Mouse (Mus musculus) thymus, postnatal 10 days (tissue): ENCODE measurements at regions not wholly inside any gene's neighbourhood (a gene's known extent, or its start where the extent isn't known, plus 50 kb on each side); places are given as distances from the start of the nearest gene placed in this dataset.

ENCODE experiments used
- DNase-seq, 2 experiments: peaks; one replicate each; pipeline ENCODE4 v3.0.0; 2021; ENCODE audit warnings: low spot score in 2 of 2

DNA sequence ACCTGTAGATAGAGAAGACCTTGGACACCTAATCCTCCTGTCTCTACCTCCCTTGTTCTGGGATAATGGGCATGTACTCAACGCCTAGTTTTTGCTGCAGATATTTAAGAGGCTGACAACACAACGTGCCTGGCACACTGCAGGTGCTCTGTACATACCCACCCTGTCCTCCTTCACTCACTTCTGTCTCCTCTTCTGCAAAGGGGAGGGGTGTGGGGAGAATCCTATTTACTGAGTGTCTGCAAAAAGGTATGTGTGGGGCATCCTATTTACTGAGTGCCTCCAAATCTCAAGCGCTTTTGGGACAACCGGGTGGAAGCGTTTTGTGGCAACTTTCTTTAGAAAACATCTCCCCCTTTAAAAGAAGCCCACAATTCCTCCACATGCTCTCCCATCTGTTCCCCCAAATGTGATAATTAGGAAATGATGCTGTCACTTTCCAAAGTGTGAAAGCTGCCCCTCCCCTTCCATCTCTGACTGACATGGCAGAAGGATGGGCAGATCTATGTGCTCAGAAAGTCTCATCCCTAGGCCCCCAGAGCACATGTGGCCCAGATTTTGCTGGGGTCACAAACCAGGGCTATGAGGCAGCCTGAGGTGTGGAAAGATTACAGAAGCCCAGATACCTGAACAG, 93.5 kb upstream of the Mycn start:
- DNase-seq = no peak

GRCm38 (mm10) chr12:13030333-13030732, 88.6 kb upstream of the Mycn start:
- DNase-seq = no peak

GRCm38 (mm10) chr12:13028086-13028485, 86.4 kb upstream of the Mycn start:
- DNase-seq = no peak

GRCm38 (mm10) chr12:13026041-13026580, 84.4 kb upstream of the Mycn start:
- DNase-seq = no peak

DNA sequence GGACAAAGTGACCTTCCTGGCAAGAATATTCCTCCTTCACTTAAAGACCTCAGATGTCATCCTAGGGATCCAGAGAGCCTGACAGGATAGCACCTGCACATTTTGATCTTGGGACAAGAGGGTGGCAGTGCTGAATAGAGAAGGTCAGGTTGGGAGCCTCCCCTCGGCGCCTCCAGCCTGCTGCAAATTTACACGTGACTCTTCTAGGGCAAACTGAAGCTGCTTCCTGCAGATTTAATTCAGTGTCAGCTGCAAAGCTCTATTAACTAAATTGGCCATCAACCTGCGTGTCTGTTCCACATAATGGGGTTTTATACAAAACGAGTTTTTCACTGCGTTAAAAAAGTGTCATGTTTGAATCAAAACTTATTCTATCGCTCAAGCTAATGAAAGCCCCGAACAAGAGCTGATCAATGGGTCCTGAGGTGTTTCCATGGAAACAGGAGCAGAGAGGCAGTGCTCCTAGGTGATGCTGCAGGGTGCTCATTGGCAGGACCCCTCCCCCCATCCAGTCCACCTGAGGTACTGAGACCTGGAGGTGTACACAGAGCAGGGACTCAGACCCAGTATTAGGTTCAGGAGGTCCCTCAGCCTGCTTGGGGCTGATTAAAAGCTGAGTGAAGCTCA, 82.6 kb upstream of the Mycn start:
- DNase-seq = no peak

GRCm38 (mm10) chr12:13011023-13011761, 69.5 kb upstream of the Mycn start:
- no peak for DNase-seq

GRCm38 (mm10) chr12:13010405-13010804, 68.7 kb upstream of the Mycn start:
- no peak for DNase-seq

GRCm38 (mm10) chr12:13009470-13009869, 67.8 kb upstream of the Mycn start:
- DNase-seq = peak in 1 of 2 experiments; percentile 26

DNA sequence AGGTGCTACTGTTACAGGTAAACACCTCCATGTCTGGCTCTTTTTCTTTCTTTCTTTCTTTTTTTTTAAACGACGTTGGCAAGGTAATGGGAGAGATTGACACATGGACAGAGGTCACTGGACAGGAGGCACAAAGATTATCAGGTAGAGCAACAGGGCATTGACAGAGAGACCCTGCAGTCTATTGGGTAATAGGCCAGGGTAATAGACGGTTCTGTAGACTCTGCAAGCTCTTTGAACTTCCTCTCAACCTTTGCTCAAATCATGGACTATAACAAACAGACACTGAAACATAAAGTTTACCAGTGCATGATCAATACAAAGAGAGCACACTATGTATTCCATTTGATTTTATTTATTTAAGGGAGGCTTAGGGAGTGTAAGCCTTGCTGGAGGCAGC, 61.0 kb upstream of the Mycn start:
- DNase-seq = no peak

- no peak for DNase-seq
These were observed 60.4 kb upstream of the Mycn start for GRCm38 (mm10) chr12:13002069-13002590.

DNA sequence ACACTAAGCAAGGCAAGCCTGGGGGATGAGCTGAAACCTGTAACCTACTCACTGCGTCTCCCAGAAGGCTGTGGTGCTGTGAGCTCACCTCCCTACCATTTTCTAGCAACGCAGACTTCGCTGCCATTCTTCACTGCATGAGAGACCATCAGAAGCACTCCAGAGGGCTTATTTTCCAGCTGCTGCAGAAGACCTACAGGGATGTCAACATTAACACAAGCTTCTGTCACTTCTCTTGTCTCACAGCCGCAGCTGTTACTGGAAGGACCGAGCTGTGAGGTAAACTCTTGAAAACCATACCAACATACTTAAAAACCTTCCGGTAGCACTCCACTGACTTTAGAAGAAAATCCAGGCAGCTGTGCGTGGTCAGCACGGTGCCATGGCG, 54.3 kb upstream of the Mycn start:
- DNase-seq = no peak

DNA sequence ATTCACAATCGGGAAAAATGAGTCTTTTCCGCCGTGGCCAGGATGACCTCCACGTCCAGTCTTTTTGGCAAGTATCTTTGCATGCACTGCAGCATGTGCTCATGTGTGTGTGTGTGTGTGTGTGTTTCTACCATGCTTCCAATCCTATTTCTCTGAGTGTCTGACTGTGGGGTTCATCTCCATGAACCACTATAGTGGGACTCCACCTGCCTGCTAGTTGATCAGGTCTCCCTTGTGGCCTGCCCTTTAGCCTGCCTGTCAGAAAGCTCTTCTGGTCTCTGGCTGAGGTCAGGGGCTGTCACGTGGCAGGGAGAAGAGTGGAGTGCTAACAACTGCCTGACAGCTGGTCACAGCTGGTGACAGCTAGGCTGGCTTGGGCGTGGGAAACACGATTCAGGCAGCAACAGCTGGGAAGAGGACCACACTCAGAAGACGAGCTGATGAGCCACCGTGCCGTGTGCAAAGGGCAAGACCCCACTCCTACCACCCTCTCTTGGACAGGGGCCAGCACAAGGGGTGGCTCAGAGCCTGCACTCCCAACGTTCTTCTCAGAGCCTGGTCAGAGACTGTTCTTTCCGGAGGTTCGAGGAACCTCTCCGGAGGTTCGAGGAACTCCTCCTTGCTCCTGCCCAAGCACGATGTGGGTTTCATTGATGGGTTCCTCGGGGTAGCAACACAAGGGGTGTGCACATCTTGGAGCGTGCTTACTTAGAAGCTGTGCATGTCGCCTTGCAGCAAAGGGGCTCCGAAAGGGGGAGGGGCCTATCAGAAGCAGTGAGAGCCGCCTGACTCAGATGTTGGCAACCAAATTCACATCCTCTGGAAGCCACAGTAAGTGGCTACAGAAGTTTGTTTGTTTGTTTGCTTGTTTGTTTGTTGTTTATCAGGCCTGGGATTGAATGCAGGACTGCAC, 53.6 kb upstream of the Mycn start:
- DNase-seq = no peak

DNA sequence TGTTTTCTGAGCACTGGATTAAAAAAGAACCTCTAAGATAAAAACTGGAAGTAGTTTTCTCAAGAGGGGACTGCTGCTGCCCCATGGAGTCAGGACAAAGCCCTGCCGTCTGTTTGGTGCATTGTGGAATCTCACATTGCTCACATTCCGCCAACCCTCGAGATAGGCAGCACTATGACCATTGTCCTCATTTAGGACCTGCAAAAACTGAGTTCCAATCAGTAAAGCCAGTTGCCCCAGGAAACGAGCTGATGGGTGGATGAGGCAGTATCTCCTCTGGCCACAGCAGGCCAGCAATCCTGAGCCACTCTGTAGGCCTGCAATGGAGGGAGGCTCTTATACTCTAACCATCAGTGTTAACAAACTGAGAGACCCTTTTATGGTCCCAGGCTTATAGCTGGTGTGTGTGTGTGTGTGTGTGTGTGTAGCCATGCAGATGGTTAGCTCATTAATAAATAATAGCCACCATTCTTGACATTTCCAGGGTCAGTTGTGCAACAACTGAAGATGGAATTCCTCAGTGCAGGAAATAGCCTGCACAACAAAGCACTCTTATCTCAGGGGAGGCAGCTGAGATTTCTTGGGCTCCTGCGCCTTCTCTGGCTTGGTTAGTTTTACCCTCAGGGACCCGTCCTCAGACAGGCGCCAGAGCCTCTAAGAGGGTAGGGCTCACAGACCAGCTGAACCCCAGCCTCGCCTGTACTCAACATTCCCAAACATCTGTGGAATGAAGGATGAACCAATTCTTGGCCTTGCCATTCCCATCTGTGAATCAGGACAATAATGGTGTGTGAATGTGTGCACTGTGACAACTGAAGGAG, 52.4 kb upstream of the Mycn start:
- no peak for DNase-seq
